Mouse (Mus musculus) MEL (cell line): ENCODE measurements around the gene Ncam1. TPM values are rescaled to one million over a fixed set of nuclear protein-coding genes. Genes with fewer than 3 reads are reported as not detected.

Experiments
- DNase-seq: peaks from one replicate; pipeline ENCODE4 v3.0.0; 2011; ENCODE audit warnings: low read depth, low spot score
- H3K27ac ChIP-seq: 2 replicates; pipeline ENCODE4 v1.5.1; 2012; ENCODE audit warnings: low read depth, mild to moderate bottlenecking, control low read depth, low read length, moderate library complexity; ENCODE audit not compliant: control insufficient read depth
- H3K27me3 ChIP-seq, 2 experiments: fragments of 150-350 bp in 1 of 2; sonication (generic) in 1 of 2; 2 replicates each; pipeline ENCODE4 v1.6.1; 2012; ENCODE audit warnings: low read length in 2 of 2, mild to moderate bottlenecking in 2 of 2, improper control_type of control experiment in 1 of 2, moderate library complexity in 1 of 2; ENCODE audit not compliant: insufficient read depth in 2 of 2, control insufficient read depth in 1 of 2
- H3K36me3 ChIP-seq, 2 experiments: 2 replicates each; pipeline ENCODE4 v1.6.1; 2012 to 2014; ENCODE audit warnings: low read length in 2 of 2, improper control_type of control experiment in 1 of 2, inconsistent platforms in 1 of 2, mild to moderate bottlenecking in 1 of 2; ENCODE audit not compliant: insufficient read depth in 2 of 2, control insufficient read depth in 1 of 2
- H3K4me1 ChIP-seq, 2 experiments: fragments of 150-350 bp in 1 of 2; sonication (generic) in 1 of 2; 2 replicates each; pipeline ENCODE4 v1.6.1; 2012; ENCODE audit warnings: low read length in 2 of 2, improper control_type of control experiment in 1 of 2, mild to moderate bottlenecking in 1 of 2; ENCODE audit not compliant: insufficient read depth in 2 of 2, control insufficient read depth in 1 of 2
- H3K4me3 ChIP-seq, 2 experiments: fragments of 150-350 bp in 1 of 2; sonication (generic) in 1 of 2; 2 replicates each; pipeline ENCODE4 v1.5.1; 2012; ENCODE audit warnings: low read depth in 2 of 2, low read length in 2 of 2, mild to moderate bottlenecking in 2 of 2, moderate library complexity in 2 of 2, control low read depth in 1 of 2, improper control_type of control experiment in 1 of 2; ENCODE audit not compliant: control insufficient read depth in 1 of 2, insufficient read depth in 1 of 2
- H3K79me2 ChIP-seq: 2 replicates; pipeline ENCODE4 v1.6.1; 2012; ENCODE audit warnings: mild to moderate bottlenecking, low read length, moderate library complexity; ENCODE audit not compliant: control insufficient read depth, poor library complexity, insufficient read depth
- H3K9ac ChIP-seq: 2 replicates; pipeline ENCODE4 v1.6.1; 2012; ENCODE audit warnings: low read depth, mild to moderate bottlenecking, control low read depth, low read length, moderate library complexity; ENCODE audit not compliant: control insufficient read depth, poor library complexity, severe bottlenecking
- H3K9me3 ChIP-seq: fragments of 150-350 bp; sonication (generic); replicated peaks from 2 replicates; pipeline ENCODE4 v1.6.1; 2012; ENCODE audit warnings: mild to moderate bottlenecking, low read length, improper control_type of control experiment, moderate library complexity; ENCODE audit not compliant: insufficient read depth
- BHLHE40 ChIP-seq: IDR thresholded peaks from 2 replicates; pipeline ENCODE4 v1.6.1; 2012; ENCODE audit warnings: low read depth, mild to moderate bottlenecking, inconsistent platforms, low read length, improper control_type of control experiment, borderline replicate concordance
- CHD2 ChIP-seq: IDR thresholded peaks from 2 replicates; pipeline ENCODE4 v1.6.1; 2011; ENCODE audit warnings: low read length, improper control_type of control experiment
- E2F4 ChIP-seq: IDR thresholded peaks from 2 replicates; pipeline ENCODE4 v1.6.1; 2011; ENCODE audit warnings: low read depth, low read length, improper control_type of control experiment, borderline replicate concordance
- EP300 ChIP-seq, 2 experiments: IDR thresholded peaks; 2 replicates each; pipeline ENCODE4 v1.6.1; 2011; ENCODE audit warnings: improper control_type of control experiment in 2 of 2, low read length in 2 of 2, low read depth in 1 of 2, mild to moderate bottlenecking in 1 of 2
- GABPA ChIP-seq: IDR thresholded peaks from 2 replicates; pipeline ENCODE4 v1.6.1; 2012; ENCODE audit warnings: low read depth, mild to moderate bottlenecking, inconsistent platforms, low read length, improper control_type of control experiment, moderate library complexity
- GATA1 ChIP-seq: IDR thresholded peaks from 2 replicates; pipeline ENCODE4 v1.6.1; 2011; ENCODE audit warnings: low read depth, low read length, improper control_type of control experiment
- HCFC1 ChIP-seq: IDR thresholded peaks from 2 replicates; pipeline ENCODE4 v1.6.1; 2012; ENCODE audit warnings: low read depth, mild to moderate bottlenecking, inconsistent platforms, low read length, improper control_type of control experiment, moderate library complexity
- JUND ChIP-seq: IDR thresholded peaks from 2 replicates; pipeline ENCODE4 v1.6.1; 2011; ENCODE audit warnings: low read depth, mild to moderate bottlenecking, improper control_type of control experiment, low read length
- KAT2A ChIP-seq: conservative IDR thresholded peaks from 2 replicates; pipeline ENCODE4 v1.6.1; 2012; ENCODE audit warnings: low read depth, low read length, improper control_type of control experiment, inconsistent platforms
- MEF2A ChIP-seq: IDR thresholded peaks from 2 replicates; pipeline ENCODE4 v1.6.1; 2014; ENCODE audit warnings: low read depth, mild to moderate bottlenecking, inconsistent platforms, low read length, improper control_type of control experiment; ENCODE audit not compliant: poor library complexity, insufficient replicate concordance, severe bottlenecking; ENCODE audit errors: extremely low read depth
- NRF1 ChIP-seq: IDR thresholded peaks from 2 replicates; pipeline ENCODE4 v1.6.1; 2014; ENCODE audit warnings: low read depth, mild to moderate bottlenecking, inconsistent platforms, low read length, improper control_type of control experiment, moderate library complexity; ENCODE audit not compliant: poor library complexity, insufficient read depth, severe bottlenecking
- POLR2A ChIP-seq, 2 experiments: IDR thresholded peaks; 2 replicates each; pipeline ENCODE4 v1.6.1; 2011 to 2012; ENCODE audit warnings: low read length in 2 of 2, mild to moderate bottlenecking in 2 of 2, control low read depth in 1 of 2, improper control_type of control experiment in 1 of 2, low read depth in 1 of 2, moderate library complexity in 1 of 2; ENCODE audit not compliant: control insufficient read depth in 1 of 2, insufficient read depth in 1 of 2, poor library complexity in 1 of 2
- POLR2AphosphoS5 ChIP-seq: IDR thresholded peaks from 2 replicates; pipeline ENCODE4 v1.6.1; 2012; ENCODE audit warnings: low read depth, borderline replicate concordance, mild to moderate bottlenecking, inconsistent platforms, low read length, moderate library complexity, mixed read lengths
- RAD21 ChIP-seq: IDR thresholded peaks from 2 replicates; pipeline ENCODE4 v1.6.1; 2011; ENCODE audit warnings: mild to moderate bottlenecking, low read depth, low read length, improper control_type of control experiment
- RCOR1 ChIP-seq: IDR thresholded peaks from 2 replicates; pipeline ENCODE4 v1.6.1; 2012; ENCODE audit warnings: low read depth, mild to moderate bottlenecking, inconsistent platforms, low read length, improper control_type of control experiment
- UBTF ChIP-seq: IDR thresholded peaks from 2 replicates; pipeline ENCODE4 v1.6.1; 2012; ENCODE audit warnings: low read depth, mild to moderate bottlenecking, inconsistent platforms, low read length, improper control_type of control experiment, moderate library complexity, borderline replicate concordance; ENCODE audit not compliant: insufficient read depth
- USF2 ChIP-seq, 2 experiments: IDR thresholded peaks; 2 replicates each; pipeline ENCODE4 v1.6.1; 2011 to 2012; ENCODE audit warnings: improper control_type of control experiment in 2 of 2, low read length in 2 of 2, borderline replicate concordance in 1 of 2, inconsistent platforms in 1 of 2, low read depth in 1 of 2, mild to moderate bottlenecking in 1 of 2; ENCODE audit not compliant: insufficient read depth in 1 of 2
- polyA plus RNA-seq, 2 experiments: library from polyadenylated mRNA; stranded (reverse) in 1 of 2; unstranded in 1 of 2; fragments of >175 nt in 1 of 2; fragments of >200 nt in 1 of 2; gene quantifications; 2 replicates each; pipeline versions ENCODE4 v1.2.1 to v1.2.4; 2012; ENCODE audit warnings: low replicate concordance in 2 of 2, low read depth in 1 of 2; ENCODE audit not compliant: insufficient read length in 2 of 2, insufficient read depth in 1 of 2, missing spikeins in 1 of 2
- total RNA-seq: library from RNA; depleted of rRNA; stranded (reverse); fragments of 300-350 nt; gene quantifications from 2 replicates; pipeline ENCODE4 v1.2.3, GENCODE M21; 2012

Ncam1 gene
- total and polyA plus RNA-seq, 3 experiments = not detected

DNA sequence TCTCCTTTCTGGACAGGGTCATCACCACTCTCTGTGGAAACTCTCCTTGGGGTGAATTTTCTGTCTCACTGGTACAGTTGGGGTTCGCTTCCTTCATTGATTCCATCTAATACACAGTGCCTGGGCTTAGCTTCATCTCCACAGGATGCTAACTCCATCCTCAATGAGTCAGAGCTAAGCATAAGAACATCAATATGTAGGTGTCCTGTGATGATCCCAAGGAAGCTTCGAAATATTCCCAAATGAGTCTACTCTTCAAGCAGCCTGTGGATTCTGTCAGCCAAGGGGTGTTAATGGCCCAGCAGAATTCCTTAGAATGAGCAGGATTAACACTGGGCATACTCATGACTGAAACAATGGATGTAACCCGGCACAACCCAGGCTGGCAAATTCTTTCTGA, 144.3 kb downstream of the Ncam1 start:
- Histone ChIP-seq H3K4me3 (no peak overlapping the region), H3K79me2 (no peaks in the 10 kb centered on the region), H3K9me3 (no peaks in the 10 kb centered on the region), H3K27me3 (no peaks in the 10 kb centered on the region), H3K36me3 (no peaks in the 10 kb centered on the region), H3K4me1 (no peaks in the 10 kb centered on the region), H3K27ac (no peak overlapping the region), H3K9ac (no peak overlapping the region)
- no peak for TF ChIP-seq MEF2A
- TF ChIP-seq HCFC1 = no peak
- no peak for TF ChIP-seq GATA1
- no peak for TF ChIP-seq GABPA
- TF ChIP-seq KAT2A = no peak
- no peak for TF ChIP-seq EP300 (IDR thresholded peaks at IDR 0.05; ENCODE audit: low read depth in 1 of 2, low read length in 2 of 2)
- no peak for TF ChIP-seq CHD2
- no peak for TF ChIP-seq USF2 (IDR thresholded peaks at IDR 0.05; ENCODE audit: borderline replicate concordance in 1 of 2, insufficient read depth in 1 of 2, low read depth in 1 of 2, low read length in 2 of 2)
- no peak for TF ChIP-seq RAD21
- no peak for TF ChIP-seq POLR2A (IDR thresholded peaks at IDR 0.05; ENCODE audit: control insufficient read depth in 1 of 2, insufficient read depth in 1 of 2, low read depth in 1 of 2, low read length in 2 of 2, poor library complexity in 1 of 2)
- TF ChIP-seq BHLHE40 = no peak
- no peak for TF ChIP-seq UBTF
- TF ChIP-seq NRF1 = no peak
- no peak for TF ChIP-seq E2F4
- DNase-seq = no peak

DNA sequence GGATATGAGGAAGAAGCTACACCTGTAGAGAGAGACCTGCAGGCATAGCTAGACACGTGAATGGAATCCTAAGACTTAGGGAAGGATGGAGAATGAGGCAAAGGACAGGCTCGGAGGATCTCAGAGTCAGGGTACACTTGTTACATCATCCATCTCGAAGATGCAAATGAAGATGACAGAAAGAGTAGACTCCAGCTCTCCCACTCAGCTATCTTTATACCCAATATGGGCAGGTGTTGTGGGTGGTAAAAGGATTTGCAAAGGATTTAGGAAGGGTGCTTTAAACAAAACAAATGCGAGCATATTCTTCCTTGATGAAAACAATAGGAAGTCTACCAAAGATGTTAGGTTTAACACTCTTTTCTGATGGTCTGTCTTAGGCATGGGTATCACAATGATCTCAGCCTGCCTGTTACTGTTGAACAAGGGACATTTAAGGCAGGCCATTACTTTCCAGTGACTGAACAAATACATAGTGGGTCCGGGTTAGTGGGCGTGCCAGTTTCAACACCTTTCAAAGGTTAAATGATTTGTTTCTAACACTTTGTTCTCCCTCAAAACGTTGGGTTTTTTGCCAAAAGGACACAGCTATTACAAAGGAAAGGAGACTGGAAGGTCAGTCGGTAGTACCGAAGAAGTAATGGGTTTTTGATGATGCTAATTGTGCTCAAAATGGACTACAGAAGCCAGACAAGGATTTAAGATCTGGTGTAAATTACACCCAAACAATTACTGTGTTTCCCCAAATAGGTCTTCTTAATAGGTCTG, 145.1 kb downstream of the Ncam1 start:
- no peak for DNase-seq
- H3K36me3 ChIP-seq = no peaks in the 10 kb centered on the region
- no peaks in the 10 kb centered on the region for H3K9me3 ChIP-seq
- no peak for TF ChIP-seq RAD21
- TF ChIP-seq JUND = no peak
- no peak for TF ChIP-seq POLR2AphosphoS5
- TF ChIP-seq RCOR1 = no peak
- no peak overlapping the region for H3K9ac ChIP-seq
- H3K79me2 ChIP-seq = no peaks in the 10 kb centered on the region
- H3K4me3 ChIP-seq = no peak overlapping the region
- no peaks in the 10 kb centered on the region for H3K4me1 ChIP-seq
- no peak overlapping the region for H3K27ac ChIP-seq
- H3K27me3 ChIP-seq = no peaks in the 10 kb centered on the region
